Mouse (Mus musculus): ENCODE results near the gene BC049352.

- no peak for TF ChIP-seq POLR2A (IDR thresholded peaks at IDR 0.05; ENCODE audit: borderline replicate concordance, control insufficient read depth, low read depth, low read length)
- TF ChIP-seq CTCF (IDR thresholded peaks at IDR 0.05; ENCODE audit: control insufficient read depth, insufficient read depth, low read length), result no peak
Observed at GRCm38 (mm10) chr9:45261872-45262271, 80.1 kb downstream of the BC049352 start.
